Mouse (Mus musculus): ENCODE data around the gene Zdhhc9. TPM values are rescaled to one million over a fixed set of nuclear protein-coding genes. Genes with fewer than 3 reads are reported as not detected.

Zdhhc9 gene
- polyA plus RNA-seq, 2 experiments from 2014 or later = 1.7 to 3.0 TPM

DNA sequence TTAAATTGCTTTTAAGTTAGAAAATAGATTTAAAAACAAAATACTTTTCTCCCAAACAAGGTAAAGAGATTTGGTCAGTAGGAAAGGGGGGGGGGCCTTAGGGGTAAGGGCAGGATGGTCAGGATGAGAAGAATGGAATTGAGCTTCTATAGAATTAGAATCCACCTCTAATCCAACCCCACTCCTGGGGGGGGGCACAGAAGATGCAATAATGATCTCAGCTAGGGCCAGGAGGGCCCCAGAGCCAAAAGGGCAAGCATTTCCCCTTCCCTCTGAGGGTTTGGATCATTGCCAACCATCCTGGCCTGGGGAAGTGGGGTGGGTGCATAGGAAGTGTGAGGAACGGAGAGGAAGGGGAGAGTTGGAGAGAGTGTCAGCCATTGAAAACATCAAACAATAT is 38.3 kb downstream of the Zdhhc9 start:
- no peak for ATAC-seq

DNA sequence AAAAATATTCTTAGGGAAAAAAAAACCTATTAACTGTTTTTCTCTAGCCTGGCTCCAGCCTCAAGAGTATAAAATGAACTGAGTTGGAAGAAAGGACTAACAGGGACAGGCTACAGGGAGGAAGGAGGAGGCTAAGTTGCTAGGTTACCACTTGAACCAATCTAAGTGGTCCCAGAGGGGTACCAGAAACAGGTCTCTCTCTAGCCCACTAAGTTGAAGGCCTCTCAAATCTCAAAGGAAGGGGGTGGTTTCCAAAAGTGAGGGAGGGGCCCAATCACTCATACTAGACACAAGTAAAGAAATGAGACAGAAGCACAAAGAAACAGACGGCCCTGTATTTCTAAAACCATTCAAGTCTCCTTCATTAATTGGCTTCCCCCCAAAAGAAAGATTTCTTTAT is 38.8 kb downstream of the Zdhhc9 start:
- ATAC-seq = no peak

DNA sequence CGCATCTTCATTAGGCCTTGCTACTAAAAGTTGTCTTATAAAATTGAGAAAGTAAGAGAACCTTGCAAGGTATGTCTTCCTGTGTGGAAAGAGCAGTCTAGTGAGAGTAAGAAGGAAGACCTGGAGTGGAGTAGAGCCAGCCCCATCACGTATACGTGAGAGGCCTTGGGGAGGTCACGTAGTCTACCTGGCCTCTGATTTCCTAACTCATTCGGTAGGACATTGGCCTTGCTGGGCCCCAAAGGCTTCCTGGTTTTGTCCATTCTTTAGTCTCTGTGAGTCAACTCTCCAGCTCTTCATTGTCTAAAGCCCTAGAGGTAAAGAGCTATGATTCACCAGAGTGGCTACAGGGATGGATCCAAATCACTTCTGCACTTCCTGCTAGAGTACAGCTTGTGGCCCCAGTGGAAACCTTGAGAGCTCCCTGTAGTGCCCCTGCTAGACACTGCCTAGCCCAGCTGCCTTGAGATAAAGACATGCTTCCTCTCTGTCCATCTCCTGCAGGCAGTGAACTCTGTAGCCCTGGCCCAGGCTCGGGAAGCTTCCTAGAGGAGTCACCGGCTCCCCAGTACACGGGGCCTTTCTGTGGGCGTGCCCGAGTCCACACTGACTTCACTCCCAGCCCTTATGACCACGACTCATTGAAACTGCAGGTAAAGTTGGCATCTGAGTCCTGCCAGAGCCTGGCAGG is 50.3 kb downstream of the Zdhhc9 start:
- no peak for ATAC-seq

DNA sequence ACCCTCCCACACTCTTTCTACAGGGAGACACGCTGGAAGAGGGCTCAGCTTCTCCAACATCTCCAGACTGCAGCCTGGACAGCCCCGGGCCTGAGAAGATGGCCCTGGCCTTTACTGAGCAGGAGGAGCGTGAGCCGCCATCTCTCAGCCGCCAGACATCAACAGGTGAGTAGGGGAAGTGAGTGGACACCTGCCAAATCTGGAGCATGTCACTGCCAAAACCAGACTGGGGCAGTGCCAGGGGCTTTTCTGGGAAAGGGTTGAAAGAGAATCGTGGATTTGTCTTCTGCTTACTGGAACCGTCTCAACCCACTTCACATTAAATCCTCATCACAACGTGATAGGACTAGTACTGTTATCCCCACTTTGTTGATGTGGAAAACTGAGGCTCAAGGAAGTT is 51.3 kb downstream of the Zdhhc9 start:
- ATAC-seq = no peak

DNA sequence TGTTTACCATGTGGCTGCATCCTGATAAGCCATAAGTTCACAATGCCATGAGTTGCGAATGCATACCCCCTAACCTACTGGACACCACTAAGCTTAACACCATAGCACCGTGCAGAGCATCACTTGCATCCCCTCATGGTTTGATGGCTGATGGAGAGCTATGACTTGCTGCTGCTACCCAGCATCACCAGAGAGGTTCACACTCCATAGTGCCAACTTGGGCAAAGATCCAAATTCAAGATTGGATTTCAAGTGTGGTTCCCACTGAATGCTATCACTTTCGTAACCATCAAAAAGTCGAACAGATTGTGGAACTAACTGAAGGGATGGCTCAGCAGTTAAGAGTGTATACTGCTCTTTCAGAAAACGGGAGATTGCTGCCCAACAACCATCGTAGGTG is 53.2 kb downstream of the Zdhhc9 start:
- no peak for ATAC-seq

DNA sequence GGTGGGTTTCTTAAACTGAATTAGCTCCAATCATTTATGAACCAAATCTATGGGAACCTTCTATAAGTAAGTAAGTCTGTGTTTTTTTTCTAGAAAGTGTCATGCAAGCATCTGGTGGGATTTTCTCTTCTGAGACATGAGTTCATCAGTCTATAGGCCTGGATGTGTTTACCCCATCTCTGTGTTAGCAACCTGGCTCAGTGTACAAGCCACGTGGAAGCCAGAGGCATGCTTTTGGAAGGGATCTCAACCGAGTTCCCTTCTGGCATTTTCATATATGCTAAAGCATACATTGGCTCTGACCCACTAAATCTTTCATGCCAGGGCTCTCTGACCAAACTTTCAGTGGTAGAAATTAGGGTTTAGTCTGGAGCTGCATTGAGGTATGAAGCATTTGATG is 54.7 kb downstream of the Zdhhc9 start:
- no peak for ATAC-seq

DNA sequence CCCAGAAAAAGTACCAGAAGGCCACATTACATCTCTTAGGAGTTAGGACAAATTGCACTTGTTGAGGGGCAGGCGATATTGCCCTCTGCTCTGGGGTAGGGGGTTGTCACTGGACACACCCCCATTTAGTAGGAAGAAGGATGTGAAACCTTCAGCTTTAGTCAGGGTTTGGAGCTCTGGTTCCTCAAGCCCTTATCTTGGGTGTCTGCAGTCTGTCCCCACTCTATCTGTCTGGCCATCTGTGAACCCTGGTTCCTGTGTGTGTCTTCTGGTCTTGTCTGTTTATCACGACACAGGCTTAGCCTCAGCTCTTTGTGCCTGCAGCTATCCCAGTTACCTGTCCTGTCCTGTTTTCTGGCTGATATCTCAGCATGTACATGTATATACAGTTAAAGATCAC is 55.3 kb downstream of the Zdhhc9 start:
- no peak for ATAC-seq

DNA sequence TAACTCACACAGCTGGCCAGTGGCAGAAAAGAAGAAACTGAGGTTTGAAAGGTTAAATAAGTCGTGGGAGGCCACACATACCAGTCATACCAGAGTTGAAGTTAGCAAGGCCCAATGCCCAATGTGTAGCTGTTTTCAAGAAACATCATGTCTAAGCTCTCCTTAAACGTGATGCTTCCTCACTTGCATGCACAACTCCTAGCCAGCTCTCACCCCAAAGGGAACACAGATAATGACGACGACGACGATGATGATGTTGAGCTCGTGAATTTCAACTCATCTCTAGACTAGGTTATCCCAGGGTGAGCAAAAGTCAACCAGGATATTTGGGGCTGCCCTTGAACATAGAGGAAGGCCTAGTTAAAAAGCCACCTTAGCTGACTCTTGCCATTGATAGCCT is 56.6 kb downstream of the Zdhhc9 start:
- ATAC-seq = no peak

DNA sequence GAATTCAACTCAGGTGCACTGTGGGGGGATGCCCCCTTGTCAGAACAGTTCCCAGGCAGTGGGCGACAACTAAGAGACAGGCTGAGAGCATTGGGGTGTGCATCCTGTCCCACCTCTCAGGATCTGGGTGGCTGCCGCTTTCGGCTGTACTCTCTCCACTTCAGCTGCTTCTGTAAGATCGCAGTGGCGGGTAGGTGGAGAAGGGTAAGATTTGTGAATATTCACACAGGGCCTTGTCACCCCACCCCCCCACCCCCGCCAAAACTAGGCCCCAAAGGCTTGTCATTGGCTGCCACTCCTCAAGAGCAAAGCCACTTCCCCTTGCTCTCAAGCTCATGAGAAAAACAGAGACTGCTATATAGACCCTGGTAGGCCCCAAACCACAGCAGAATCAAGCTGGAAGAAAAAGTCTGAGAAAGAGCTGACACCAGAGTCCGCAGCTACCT is 60.9 kb downstream of the Zdhhc9 start:
- peak; percentile 58 for ATAC-seq

DNA sequence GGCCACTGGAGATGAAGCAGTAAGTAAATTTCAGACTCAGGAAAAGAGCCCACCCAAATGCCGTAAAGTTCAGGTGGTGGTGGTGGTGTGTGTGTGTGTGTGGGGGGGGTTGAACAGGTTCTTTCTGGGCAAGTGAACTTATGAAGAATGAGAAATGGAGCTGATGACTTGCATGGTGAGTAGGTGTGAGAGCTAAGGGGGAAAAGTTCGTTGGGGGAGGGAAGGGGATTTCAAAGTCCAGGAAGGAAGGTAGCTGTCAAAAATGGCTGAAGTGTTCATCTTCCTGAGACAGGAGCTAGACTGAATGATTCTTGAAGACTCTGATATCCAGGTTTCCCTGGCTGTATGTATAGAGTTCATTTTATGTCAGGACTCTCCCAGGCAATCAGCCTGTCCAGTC is 61.5 kb downstream of the Zdhhc9 start:
- no peak for ATAC-seq

DNA sequence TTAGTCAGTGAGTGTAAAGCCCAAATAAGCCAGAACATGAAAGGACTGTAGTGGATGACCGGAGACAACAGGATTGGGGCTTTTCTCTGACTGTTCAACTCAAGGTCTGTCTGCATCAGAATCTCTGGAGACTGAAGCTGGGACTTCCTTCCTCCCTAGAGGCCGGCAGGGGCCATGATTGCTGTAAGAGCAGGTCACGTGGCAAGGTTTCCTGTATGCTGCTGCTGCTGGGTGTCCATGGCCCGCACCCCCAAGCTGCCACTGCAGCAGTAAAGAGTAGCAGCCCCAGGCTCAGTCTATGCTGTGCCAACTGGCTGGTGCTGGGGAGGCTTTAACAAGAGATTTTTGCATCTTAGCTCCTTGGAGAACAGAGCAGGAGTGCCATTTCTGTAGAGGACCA is 62.4 kb downstream of the Zdhhc9 start, which contains the start of gene Sash3:
TSS of gene Sash3 (plus strand) at position 175 of the 400 bp plus-strand sequence.
- ATAC-seq = peak; percentile 65

DNA sequence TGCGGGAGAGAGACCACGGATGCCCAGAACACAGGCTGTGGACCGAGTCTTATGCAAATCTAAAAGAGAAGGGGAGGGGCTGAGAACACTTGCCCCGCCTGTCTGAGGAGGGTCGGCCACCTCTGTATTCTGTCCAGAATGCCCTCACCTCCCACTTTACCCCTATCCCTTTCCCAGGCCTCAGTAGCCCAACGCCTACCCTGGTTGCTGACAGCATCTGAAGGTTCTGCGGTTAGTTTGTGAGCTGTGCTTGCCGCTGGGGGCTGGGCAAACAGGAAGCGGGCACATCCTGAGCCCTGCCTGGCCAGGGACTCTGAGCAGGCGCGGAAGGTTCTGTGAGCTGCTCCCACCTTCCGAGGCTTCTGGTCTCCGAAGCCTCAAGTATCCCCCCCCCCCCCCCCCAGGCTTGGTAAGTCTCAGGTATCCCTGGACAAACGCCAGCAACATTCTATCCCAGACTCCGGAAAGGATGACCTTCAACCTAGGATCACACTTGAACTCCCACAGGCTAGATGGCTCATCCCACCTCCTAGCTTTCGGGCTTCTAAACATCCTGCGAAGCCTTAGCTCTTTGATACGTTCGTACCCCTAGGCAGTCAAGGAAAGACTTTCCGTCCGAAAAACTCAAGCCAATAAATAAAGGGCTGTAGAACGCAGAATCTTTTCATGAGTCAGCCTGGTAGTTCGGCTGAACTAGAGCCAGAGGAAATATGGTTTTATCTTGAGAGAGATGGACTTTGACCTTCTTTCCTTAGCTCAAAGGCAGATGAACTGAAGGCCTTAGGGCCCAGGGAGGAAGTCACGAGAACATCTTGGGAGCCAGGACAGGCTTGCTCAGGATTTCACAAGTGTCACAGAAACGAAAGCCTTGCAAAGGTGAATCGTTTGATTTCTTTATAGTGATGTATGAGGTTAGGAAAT is 65.0 kb downstream of the Zdhhc9 start:
- ATAC-seq = peak; percentile 47

DNA sequence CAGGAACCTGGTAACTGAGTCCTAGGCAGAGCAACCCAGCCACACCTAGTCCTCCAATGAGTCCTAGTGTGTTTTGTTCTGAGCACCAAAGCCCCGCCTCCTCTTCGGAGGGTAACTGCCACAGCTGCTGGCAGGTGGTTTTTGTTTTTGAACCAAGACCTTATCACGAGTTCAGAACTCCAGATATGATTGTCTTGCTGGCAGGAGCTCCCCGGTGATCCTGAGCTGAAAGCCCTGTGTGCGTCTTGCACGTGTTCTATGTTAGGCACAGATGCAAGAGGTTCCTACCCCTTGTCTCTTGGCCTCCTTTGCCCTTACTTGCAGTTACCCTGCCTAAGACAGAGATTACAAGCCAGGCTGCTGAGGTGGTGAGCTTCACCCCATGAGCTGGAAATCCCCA is 67.2 kb downstream of the Zdhhc9 start:
- ATAC-seq = peak; percentile 40

DNA sequence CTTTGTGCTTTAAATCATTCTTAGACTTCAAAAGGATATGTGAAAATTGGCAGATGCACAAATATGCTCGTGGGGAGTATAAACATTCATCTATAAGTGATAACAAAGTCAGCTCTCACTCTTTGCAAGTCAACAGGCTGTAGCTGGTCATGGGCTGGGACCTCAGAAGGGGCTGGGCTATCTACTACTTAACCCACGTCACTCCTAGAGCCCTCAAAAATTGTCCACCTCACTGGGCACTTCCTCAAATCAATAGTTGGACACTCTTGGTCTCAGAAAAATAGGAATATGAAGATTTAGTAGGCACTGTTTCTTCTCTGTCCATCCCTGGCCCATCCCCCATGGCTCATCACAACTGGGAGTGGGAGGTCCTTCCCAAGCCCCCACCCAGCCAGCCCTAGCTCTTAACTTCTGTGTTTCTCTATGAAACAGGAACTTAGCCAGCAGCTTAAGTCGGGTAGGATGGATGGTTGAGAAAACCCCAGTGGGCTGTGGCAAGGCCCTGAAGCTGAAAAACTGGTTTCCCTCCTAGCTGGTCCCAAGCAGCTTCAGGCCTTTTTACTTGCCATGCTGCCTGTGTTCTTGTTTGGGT is 68.3 kb downstream of the Zdhhc9 start:
- ATAC-seq = no peak

DNA sequence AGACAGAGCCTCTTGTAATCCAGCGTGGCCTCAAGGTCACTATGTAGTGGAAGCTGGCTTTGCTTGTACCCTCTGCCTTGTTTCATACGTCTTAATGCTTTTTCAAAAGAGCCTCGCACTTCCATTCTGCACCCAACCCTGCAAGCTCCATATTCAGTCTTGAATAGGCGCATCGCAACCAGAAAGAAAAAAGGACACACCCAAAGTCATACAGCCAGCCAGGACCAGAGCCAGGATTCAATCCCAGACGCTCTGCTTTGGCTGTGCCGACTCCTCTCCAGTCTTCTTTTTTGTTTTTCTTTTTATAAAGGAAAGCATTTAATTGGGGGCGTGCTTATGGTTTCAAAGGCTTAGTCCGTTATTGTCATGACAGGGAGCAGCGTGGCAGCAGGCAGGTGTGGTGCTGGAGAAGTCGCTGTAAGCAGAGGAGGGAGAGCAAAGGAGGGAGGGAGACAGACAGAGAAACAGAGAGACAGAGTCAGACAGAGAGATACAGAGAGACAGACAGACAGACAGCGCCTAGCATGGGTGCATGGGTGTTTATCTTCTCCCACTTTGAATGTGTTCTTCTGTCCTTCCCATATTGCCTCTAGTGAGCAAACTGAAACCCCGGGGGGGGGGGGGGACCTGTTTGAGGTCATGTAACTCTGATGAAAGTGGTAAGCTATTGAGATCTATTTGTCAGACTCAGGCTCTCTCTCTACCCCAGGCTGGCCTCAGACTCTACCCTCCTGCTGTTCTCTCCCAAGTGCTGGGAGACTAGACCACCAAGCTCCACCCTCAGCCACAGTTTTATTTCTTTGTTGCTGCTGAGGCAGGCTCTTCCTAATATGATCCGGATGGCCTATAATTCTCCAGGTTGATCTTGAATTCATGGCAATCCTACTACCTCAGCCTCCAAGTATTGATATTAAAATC is 69.1 kb downstream of the Zdhhc9 start:
- ATAC-seq = no peak

DNA sequence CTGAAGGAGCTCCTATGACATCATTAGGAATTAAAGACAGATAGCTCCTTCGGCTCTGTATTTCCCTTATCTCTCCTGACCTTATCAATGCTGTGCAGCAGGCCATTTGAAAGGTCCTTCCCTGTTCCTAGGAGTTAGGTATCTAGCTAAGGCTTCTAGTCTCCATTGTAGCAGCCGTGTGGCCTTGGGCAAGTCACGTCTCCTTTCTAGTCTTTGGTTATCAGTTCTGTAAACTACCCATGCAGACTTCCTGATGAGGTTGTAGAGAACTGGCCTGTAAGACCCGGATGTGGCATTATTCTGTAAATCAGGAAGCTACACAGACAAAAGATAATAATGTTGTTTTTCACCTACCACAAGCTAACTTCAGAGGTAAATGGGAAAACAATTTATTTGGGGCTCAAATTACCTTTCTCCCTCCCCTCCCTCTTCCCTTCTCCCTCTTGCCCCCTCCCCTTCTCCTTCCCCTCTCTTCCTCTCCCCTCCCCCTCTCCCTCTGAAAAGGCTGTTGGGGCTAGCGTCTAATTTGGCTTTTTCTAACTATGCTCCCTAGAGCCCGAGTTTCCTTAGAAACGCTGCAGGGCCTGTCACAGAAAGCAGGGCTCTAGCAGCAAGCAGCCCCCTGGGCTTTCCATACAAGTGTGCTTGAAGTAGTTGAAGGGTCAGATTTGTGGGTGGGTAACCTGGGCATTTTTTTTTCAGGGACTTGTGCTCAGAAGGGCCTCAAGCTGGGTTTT is 70.0 kb downstream of the Zdhhc9 start:
- ATAC-seq = peak; percentile 33

DNA sequence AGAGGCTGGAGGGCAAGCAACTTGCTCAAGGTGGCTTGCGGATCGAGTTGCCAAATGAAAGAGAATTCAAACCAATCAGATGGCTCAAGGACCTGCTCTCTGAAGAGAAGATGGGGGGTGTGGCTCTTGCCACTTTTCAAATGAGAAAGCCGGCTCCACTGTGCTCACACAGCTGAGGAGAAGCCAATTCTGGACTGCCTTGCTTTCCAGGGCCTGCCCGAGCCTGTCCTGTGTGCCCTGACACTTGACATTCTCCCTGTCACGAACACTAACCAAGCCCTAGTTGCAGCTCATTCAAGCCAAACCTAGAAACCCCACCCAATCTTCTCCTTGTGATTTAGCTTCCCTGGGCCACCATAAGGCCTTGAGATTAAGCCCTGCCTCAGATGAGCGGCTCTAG is 70.7 kb downstream of the Zdhhc9 start:
- no peak for ATAC-seq

DNA sequence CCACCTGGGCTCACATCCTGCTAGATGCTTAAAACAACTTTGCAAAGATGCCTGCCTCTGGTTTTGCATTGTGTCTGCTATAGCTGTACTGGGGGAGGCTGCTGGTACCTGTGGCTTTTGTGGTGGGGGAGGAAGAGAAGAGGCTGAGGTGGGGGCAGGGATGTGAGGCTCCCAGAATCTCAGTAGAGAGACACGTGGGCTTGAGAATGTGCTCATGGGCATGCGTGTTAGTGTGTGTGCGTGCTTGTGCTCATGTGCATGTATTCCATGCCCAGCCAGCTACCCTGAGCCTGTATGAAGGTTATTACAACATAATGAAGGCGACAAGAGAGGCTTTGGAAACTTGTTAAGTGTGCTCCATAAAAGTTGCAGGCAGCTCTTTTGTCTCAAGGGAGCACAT is 71.7 kb downstream of the Zdhhc9 start:
- peak; percentile 35 for ATAC-seq

DNA sequence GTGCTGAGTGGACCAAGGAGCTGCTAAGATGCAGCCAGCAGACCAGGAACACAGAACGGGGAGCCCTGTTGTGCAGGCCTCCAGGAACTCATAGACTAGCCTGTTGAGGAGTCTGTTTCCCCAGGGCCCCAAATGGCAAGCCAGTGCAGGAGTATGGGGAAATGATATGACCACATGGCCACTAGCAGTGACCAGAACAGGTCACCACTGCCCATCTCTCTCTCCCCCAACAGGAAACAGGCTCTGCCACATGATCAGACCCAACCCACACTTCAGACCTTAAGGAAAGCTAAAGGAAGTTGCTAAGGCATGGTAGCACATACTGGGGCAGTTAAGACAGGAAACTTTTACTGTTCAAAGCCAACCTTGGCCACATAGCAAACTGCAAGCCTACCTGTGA is 79.5 kb downstream of the Zdhhc9 start:
- no peak for ATAC-seq

DNA sequence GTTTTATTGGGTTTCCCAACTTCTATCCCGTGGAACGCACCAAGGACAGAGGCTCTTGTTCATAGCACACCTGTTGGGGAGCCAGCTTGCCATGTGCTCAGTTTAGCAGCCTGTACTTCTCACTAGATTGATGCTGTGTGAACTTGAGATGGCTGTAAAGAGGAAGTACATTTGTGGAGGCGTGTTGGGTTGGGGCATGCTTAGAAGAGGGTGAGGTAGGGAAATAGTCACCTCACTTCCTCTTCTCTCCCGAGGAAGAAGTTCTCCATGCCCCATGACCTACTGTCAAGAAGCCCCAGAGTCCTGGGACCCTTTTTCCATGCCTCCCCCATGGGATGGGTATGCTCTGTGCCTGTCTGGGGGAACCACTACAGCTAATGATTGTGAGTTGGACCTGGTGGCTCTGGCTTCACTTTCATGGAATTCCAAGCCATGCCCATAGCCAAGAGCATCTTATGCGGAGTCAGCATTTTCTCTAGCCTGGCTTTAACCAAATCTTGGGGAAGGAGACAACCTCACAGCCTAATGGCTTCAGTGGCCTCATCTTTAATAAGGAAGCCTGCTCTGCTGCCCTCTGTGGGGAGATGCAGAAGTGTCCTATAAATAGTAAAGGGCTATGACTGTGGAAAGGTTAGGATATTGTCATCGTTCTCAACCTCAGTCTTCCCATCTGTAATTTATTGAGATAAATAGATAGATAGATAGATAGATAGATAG is 81.0 kb downstream of the Zdhhc9 start:
- peak; percentile 74 for ATAC-seq

DNA sequence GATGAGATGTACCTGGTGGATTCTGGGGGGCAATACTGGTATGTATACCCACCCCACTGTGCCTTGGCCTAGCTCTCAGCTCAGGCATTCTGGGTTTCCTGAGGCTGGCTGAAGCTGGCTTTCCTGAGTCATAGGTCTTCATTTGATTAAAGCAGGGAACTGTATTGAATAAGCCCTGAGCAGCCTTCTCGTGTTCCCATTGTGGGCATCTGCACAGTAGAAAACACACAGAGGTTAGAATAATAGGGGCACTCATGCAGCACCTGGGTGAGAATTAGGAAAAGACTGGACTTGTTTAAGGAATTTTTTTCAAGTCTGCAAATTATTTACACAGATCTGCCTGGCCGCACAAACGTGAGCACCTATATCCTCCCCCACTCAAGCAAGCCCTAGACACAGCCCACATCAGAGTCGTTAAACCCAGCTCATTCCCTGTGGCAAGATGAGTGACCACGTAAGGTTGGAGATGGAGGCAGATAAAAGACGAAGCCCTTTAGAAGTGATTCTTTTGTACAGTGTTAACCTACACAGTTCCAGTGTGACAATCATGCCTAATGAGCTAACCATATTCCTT is 81.7 kb downstream of the Zdhhc9 start:
- peak; percentile 14 for ATAC-seq
